Mouse (Mus musculus) embryonic facial prominence, embryonic 15.5 days (tissue): ENCODE measurements around the gene Thbs3. TPM values are rescaled to one million over a fixed set of nuclear protein-coding genes. Genes with fewer than 3 reads are reported as not detected.

Source experiments
- ATAC-seq: fragments of 200-750 bp; cut with Nextera tagmentation; 2 replicates; pipeline ENCODE4 v1.8.0; 2017; ENCODE audit warnings: low read depth, moderate TSS enrichment; ENCODE audit not compliant: insufficient number of reproducible peaks, low FRiP score, low TSS enrichment
- H3K27ac ChIP-seq: fragments of 300-500 bp; sonication (generic); replicated peaks from 2 replicates; pipeline ENCODE4 v1.5.1; 2015; ENCODE audit warnings: mild to moderate bottlenecking, inconsistent platforms
- H3K27me3 ChIP-seq: fragments of 300-500 bp; sonication (generic); 2 replicates; pipeline ENCODE4 v1.6.1; 2015; ENCODE audit warnings: inconsistent platforms
- H3K36me3 ChIP-seq: fragments of 300-500 bp; sonication (generic); 2 replicates; pipeline ENCODE4 v1.6.1; 2015; ENCODE audit warnings: mild to moderate bottlenecking, inconsistent platforms
- H3K4me1 ChIP-seq: fragments of 300-500 bp; sonication (generic); 2 replicates; pipeline ENCODE4 v1.6.1; 2015; ENCODE audit warnings: inconsistent platforms
- H3K4me2 ChIP-seq: fragments of 300-500 bp; sonication (generic); replicated peaks from 2 replicates; pipeline ENCODE4 v1.6.1; 2015; ENCODE audit warnings: mild to moderate bottlenecking, inconsistent platforms
- H3K4me3 ChIP-seq: fragments of 300-500 bp; sonication (generic); replicated peaks from 2 replicates; pipeline ENCODE4 v1.5.1; 2015; ENCODE audit warnings: mild to moderate bottlenecking, inconsistent platforms
- H3K9ac ChIP-seq: fragments of 300-500 bp; sonication (generic); 2 replicates; pipeline ENCODE4 v1.6.1; 2015; ENCODE audit warnings: inconsistent platforms
- H3K9me3 ChIP-seq: fragments of 300-500 bp; sonication (generic); replicated peaks from 2 replicates; pipeline ENCODE4 v1.6.1; 2016; ENCODE audit warnings: inconsistent platforms
- WGBS: fragments of 180-500 bp; shearing (Covaris S2); methylation state at CpG from one replicate; pipeline ENCODE4 v1.1.7; 2015; 5-methylcytosine and 5-hydroxymethylcytosine counted together
- polyA plus RNA-seq: library from polyadenylated mRNA; unstranded; fragments of >200 nt; fragmentation: Nextera tagmentation; extraction: Ambion mirVana; gene quantifications from 2 replicates; pipeline ENCODE4 v1.2.1, GENCODE M21; 2015

Gene Thbs3
- polyA plus RNA-seq, 1 experiment from 2014 or later, result 59.7 TPM

- Histone ChIP-seq H3K4me1 (peaks cover 37% of the 10 kb centered on the region), H3K4me2 (peak overlapping the region; percentile 82), H3K27ac (peak overlapping the region; percentile 89), H3K9ac (peak overlapping the region; percentile 7; the same call in 1 of the 2 replicates), H3K27me3 (no peaks in the 10 kb centered on the region; the same call in 1 of the 2 replicates), H3K4me3 (peak overlapping the region; percentile 46), H3K9me3 (no peaks in the 10 kb centered on the region), H3K36me3 (peaks cover 9% of the 10 kb centered on the region; the same call in 1 of the 2 replicates)
- WGBS, result 0% methylated on average over 20 of the region's 20 CpGs
- peak; percentile 56; the same call in 1 of the 2 replicates for ATAC-seq
These were observed 13.2 kb downstream of the Thbs3 start for GRCm38 (mm10) chr3:89228180-89228549.

GRCm38 (mm10) chr3:89228836-89229235 lies 13.9 kb downstream of the Thbs3 start, which contains the start of gene Muc1:
Muc1 (plus strand) TSS chr3:89229057.
- 0 out of 2 replicates have a peak, but pooled peaks cover 4% of the 10 kb centered on the region for H3K36me3 ChIP-seq
- WGBS, result 30% methylated on average over 10 of the region's 10 CpGs
- peak within 1 kb of the TSS; percentile 7; the same call in 1 of the 2 replicates for H3K9ac ChIP-seq
- H3K4me3 ChIP-seq, result peak within 1 kb of the TSS; percentile 46
- H3K4me1 ChIP-seq, result peaks cover 43% of the 10 kb centered on the region
- ATAC-seq, result no peak
- H3K27ac ChIP-seq, result peak within 1 kb of the TSS; percentile 89
- H3K4me2 ChIP-seq, result peak within 1 kb of the TSS; percentile 82
- H3K27me3 ChIP-seq, result no peaks in the 10 kb centered on the region; the same call in 1 of the 2 replicates
- H3K9me3 ChIP-seq, result no peaks in the 10 kb centered on the region

GRCm38 (mm10) chr3:89229276-89229675 lies 14.3 kb downstream of the Thbs3 start:
- no peaks in the 10 kb centered on the region; the same call in 1 of the 2 replicates for H3K27me3 ChIP-seq
- H3K9me3 ChIP-seq, result no peaks in the 10 kb centered on the region
- ATAC-seq, result no peak
- no peak overlapping the region for H3K9ac ChIP-seq
- no peak overlapping the region for H3K4me3 ChIP-seq
- peaks cover 43% of the 10 kb centered on the region for H3K4me1 ChIP-seq
- H3K27ac ChIP-seq, result 0 out of 2 replicates have a peak overlapping the region, but pooled peaks have one; percentile 4
- 0 out of 2 replicates have a peak overlapping the region, but pooled peaks have one; percentile 82 for H3K4me2 ChIP-seq
- 55% methylated on average over 4 of the region's 4 CpGs for WGBS
- H3K36me3 ChIP-seq, result 0 out of 2 replicates have a peak, but pooled peaks cover 4% of the 10 kb centered on the region

- Histone ChIP-seq H3K9ac (no peak overlapping the region), H3K27me3 (no peaks in the 10 kb centered on the region; the same call in 1 of the 2 replicates), H3K9me3 (no peaks in the 10 kb centered on the region), H3K4me1 (peaks cover 43% of the 10 kb centered on the region), H3K4me3 (no peak overlapping the region), H3K36me3 (peaks cover 7% of the 10 kb centered on the region; the same call in 1 of the 2 replicates), H3K4me2 (no peak overlapping the region), H3K27ac (no peak overlapping the region)
- WGBS, result 82% methylated on average over 2 of the region's 2 CpGs
- no peak for ATAC-seq
These were observed 15.6 kb downstream of the Thbs3 start for GRCm38 (mm10) chr3:89230561-89230960.

GRCm38 (mm10) chr3:89231345-89231744 lies 16.4 kb downstream of the Thbs3 start:
- 61% methylated on average over 7 of the region's 7 CpGs for WGBS
- Histone ChIP-seq H3K9me3 (no peaks in the 10 kb centered on the region), H3K27ac (no peak overlapping the region), H3K4me2 (no peak overlapping the region), H3K36me3 (peaks cover 10% of the 10 kb centered on the region; the same call in 1 of the 2 replicates), H3K4me1 (peaks cover 36% of the 10 kb centered on the region), H3K4me3 (no peak overlapping the region), H3K27me3 (no peaks in the 10 kb centered on the region; the same call in 1 of the 2 replicates), H3K9ac (no peak overlapping the region)
- no peak for ATAC-seq

GRCm38 (mm10) chr3:89231772-89232275 lies 16.8 kb downstream of the Thbs3 start:
- Histone ChIP-seq H3K4me2 (no peak overlapping the region), H3K27me3 (no peaks in the 10 kb centered on the region; the same call in 1 of the 2 replicates), H3K9me3 (no peaks in the 10 kb centered on the region), H3K36me3 (peaks cover 13% of the 10 kb centered on the region; the same call in 1 of the 2 replicates), H3K4me3 (no peak overlapping the region), H3K9ac (no peak overlapping the region), H3K4me1 (peaks cover 31% of the 10 kb centered on the region), H3K27ac (no peak overlapping the region)
- ATAC-seq, result no peak
- WGBS, result 69% methylated on average over 16 of the region's 16 CpGs

GRCm38 (mm10) chr3:89232614-89233013 lies 17.6 kb downstream of the Thbs3 start:
- no peaks in the 10 kb centered on the region; the same call in 1 of the 2 replicates for H3K27me3 ChIP-seq
- H3K4me2 ChIP-seq, result no peak overlapping the region
- no peak overlapping the region for H3K27ac ChIP-seq
- H3K36me3 ChIP-seq, result peaks cover 18% of the 10 kb centered on the region
- no peak overlapping the region for H3K9ac ChIP-seq
- H3K4me3 ChIP-seq, result no peak overlapping the region
- no peaks in the 10 kb centered on the region for H3K9me3 ChIP-seq
- H3K4me1 ChIP-seq, result peaks cover 23% of the 10 kb centered on the region
- ATAC-seq, result no peak
- 61% methylated on average over 6 of the region's 6 CpGs for WGBS

GRCm38 (mm10) chr3:89233562-89234110 lies 18.7 kb downstream of the Thbs3 start:
- Histone ChIP-seq H3K9me3 (no peaks in the 10 kb centered on the region), H3K4me1 (peaks cover 17% of the 10 kb centered on the region; the same call in 1 of the 2 replicates), H3K27ac (no peak overlapping the region), H3K9ac (no peak overlapping the region), H3K27me3 (no peaks in the 10 kb centered on the region; the same call in 1 of the 2 replicates), H3K4me3 (no peak overlapping the region), H3K36me3 (peaks cover 20% of the 10 kb centered on the region), H3K4me2 (no peak overlapping the region)
- 68% methylated on average over 14 of the region's 14 CpGs for WGBS
- 0 out of 2 replicates have a peak, but pooled peaks have one; percentile 7 for ATAC-seq

- 92% methylated on average over 10 of the region's 10 CpGs for WGBS
- Histone ChIP-seq H3K9me3 (no peaks in the 10 kb centered on the region), H3K36me3 (peaks cover 22% of the 10 kb centered on the region)
These were observed 21.5 kb downstream of the Thbs3 start for GRCm38 (mm10) chr3:89236516-89236915.

GRCm38 (mm10) chr3:89237682-89238081 lies 22.7 kb downstream of the Thbs3 start:
- no peak for ATAC-seq
- peaks cover 29% of the 10 kb centered on the region for H3K36me3 ChIP-seq
- H3K27ac ChIP-seq, result no peak overlapping the region
- no peaks in the 10 kb centered on the region for H3K9me3 ChIP-seq
- WGBS, result 92% methylated on average over 21 of the region's 21 CpGs
- H3K27me3 ChIP-seq, result no peaks in the 10 kb centered on the region
- H3K4me2 ChIP-seq, result no peak overlapping the region
- H3K9ac ChIP-seq, result no peak overlapping the region
- H3K4me3 ChIP-seq, result no peak overlapping the region
- H3K4me1 ChIP-seq, result 0 out of 2 replicates have a peak, but pooled peaks cover 11% of the 10 kb centered on the region

More at GRCm38 (mm10) chr3:89236516-89236915, 21.5 kb downstream of the Thbs3 start:
- no peak overlapping the region for H3K4me3 ChIP-seq
- H3K27me3 ChIP-seq, result no peaks in the 10 kb centered on the region
- 0 out of 2 replicates have a peak, but pooled peaks cover 11% of the 10 kb centered on the region for H3K4me1 ChIP-seq
- no peak overlapping the region for H3K9ac ChIP-seq
- ATAC-seq, result no peak
- H3K27ac ChIP-seq, result no peak overlapping the region
- no peak overlapping the region for H3K4me2 ChIP-seq

GRCm38 (mm10) chr3:89238494-89238893 lies 23.5 kb downstream of the Thbs3 start:
- Histone ChIP-seq H3K4me1 (peaks cover 14% of the 10 kb centered on the region), H3K4me2 (no peak overlapping the region), H3K9me3 (no peaks in the 10 kb centered on the region), H3K27me3 (no peaks in the 10 kb centered on the region), H3K27ac (no peak overlapping the region), H3K36me3 (peaks cover 29% of the 10 kb centered on the region), H3K4me3 (no peak overlapping the region), H3K9ac (no peak overlapping the region)
- peak; percentile 18; the same call in 1 of the 2 replicates for ATAC-seq
- 68% methylated on average over 11 of the region's 12 CpGs for WGBS
